Mouse (Mus musculus) CH12F3 (cell line): ENCODE results near the gene Abcg5.

Experiments
- in situ Hi-C: fragments of 300-500 bp; cut with MboI; formaldehyde crosslinking; loops from 2 replicates; pipeline ENCODE4 v1.14.3; 2020; ENCODE audit warnings: low sequenced_read_pairs

Gene Abcg5

GRCm38 (mm10) chr17:84645894-84646293 lies 36.9 kb downstream of the Abcg5 start:
- in situ Hi-C loops: no loop called here

GRCm38 (mm10) chr17:84645119-84645518 lies 37.7 kb downstream of the Abcg5 start:
- in situ Hi-C loops: no loop called here

- in situ Hi-C loops: no loop called here
Measured at GRCm38 (mm10) chr17:84644292-84645050, 38.3 kb downstream of the Abcg5 start.

GRCm38 (mm10) chr17:84642324-84642723 lies 40.5 kb downstream of the Abcg5 start:
- in situ Hi-C loops: no loop called here

- in situ Hi-C loops: no loop called here
Measured at GRCm38 (mm10) chr17:84641893-84642292, 40.9 kb downstream of the Abcg5 start.

- in situ Hi-C loops: no loop called here
Measured at GRCm38 (mm10) chr17:84639796-84640378, 42.9 kb downstream of the Abcg5 start.

- in situ Hi-C loops: no loop called here
Measured at GRCm38 (mm10) chr17:84637971-84638370, 44.8 kb downstream of the Abcg5 start.

GRCm38 (mm10) chr17:84636328-84636727 lies 46.5 kb downstream of the Abcg5 start:
- in situ Hi-C loops: no loop called here

GRCm38 (mm10) chr17:84633443-84633842 lies 49.4 kb downstream of the Abcg5 start:
- in situ Hi-C loops: no loop called here

- in situ Hi-C loops: no loop called here
Measured at GRCm38 (mm10) chr17:84631836-84632235, 51.0 kb downstream of the Abcg5 start.

GRCm38 (mm10) chr17:84628611-84629010 lies 54.2 kb downstream of the Abcg5 start:
- in situ Hi-C loops: no loop called here

GRCm38 (mm10) chr17:84627721-84628120 lies 55.1 kb downstream of the Abcg5 start:
- in situ Hi-C loops: no loop called here

- in situ Hi-C loops: no loop called here
Measured at GRCm38 (mm10) chr17:84626857-84627305, 55.9 kb downstream of the Abcg5 start.

- in situ Hi-C loops: no loop called here
Measured at GRCm38 (mm10) chr17:84626276-84626856, 56.4 kb downstream of the Abcg5 start, which contains the start of gene Dync2li1. Gene Dync2li1, plus strand, starts transcription at chr17:84626496.

- in situ Hi-C loops: no loop called here
Measured at GRCm38 (mm10) chr17:84622873-84623272, 59.9 kb downstream of the Abcg5 start.

GRCm38 (mm10) chr17:84622028-84622427 lies 60.8 kb downstream of the Abcg5 start:
- in situ Hi-C loops: no loop called here

- in situ Hi-C loops: no loop called here
Measured at GRCm38 (mm10) chr17:84621209-84621608, 61.6 kb downstream of the Abcg5 start.

GRCm38 (mm10) chr17:84620610-84621009 lies 62.2 kb downstream of the Abcg5 start:
- in situ Hi-C loops: no loop called here

GRCm38 (mm10) chr17:84620076-84620475 lies 62.7 kb downstream of the Abcg5 start:
- in situ Hi-C loops: no loop called here

GRCm38 (mm10) chr17:84619112-84619511 lies 63.7 kb downstream of the Abcg5 start:
- in situ Hi-C loops: no loop called here

- in situ Hi-C loops: no loop called here
Measured at GRCm38 (mm10) chr17:84617953-84618352, 64.9 kb downstream of the Abcg5 start.

GRCm38 (mm10) chr17:84616526-84617074 lies 66.2 kb downstream of the Abcg5 start:
- in situ Hi-C loops: no loop called here
